Mouse (Mus musculus): Measurements from ENCODE around the gene Olfr617.
"Not testable (repeated sequence)": the region's sequence is repeated elsewhere in the genome, so short reads cannot be mapped to it uniquely, and the experiment has no call there.

The Olfr617 gene

DNA sequence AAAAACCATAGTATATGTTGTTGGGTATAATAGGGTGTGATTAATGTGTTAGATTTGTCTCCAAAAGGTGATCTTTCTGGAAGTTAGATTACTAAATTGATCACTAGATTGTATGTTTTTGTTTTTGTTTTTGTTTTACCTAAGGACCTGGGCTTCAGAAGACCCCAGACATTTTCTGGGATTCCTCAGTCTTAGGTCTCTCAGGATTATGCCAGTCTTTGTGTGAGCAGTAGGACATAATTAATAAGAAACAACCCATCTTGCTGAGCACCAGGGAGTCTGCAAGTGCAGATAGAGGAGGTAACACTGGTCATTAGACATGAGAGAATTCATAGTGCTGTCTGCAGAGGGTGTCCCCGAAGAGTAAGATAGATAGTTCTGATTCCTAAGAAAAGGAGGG, at the start of gene Olfr617:
Olfr617 (plus strand) TSS at position 301 of the 400 bp plus-strand sequence.
- no peak for DNase-seq (ENCODE audit: low spot score)

DNA sequence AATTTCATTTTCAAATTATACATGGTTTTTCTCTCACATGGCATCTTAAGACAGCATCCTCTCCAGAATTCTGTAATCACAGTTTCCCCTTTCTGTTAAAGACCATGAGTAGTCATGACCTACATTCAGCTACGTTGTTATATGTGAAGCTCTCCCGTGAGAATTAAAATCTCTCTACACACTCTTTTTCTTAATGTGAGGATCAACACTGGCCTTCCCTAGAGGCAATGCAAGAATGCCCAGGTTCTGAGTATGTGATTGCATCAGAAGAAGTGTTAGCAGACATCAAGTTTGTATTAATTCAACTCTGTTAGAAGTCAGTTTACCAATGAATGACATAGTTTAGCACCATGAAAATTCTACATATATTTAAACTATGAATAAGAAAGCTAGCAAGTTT, 30.2 kb upstream of the Olfr617 start, which contains the start of gene Olfr612:
Olfr612 (minus strand) TSS at position 101 of the 400 bp plus-strand sequence.
- DNase-seq (ENCODE audit: low spot score), result not testable (repeated sequence)

DNA sequence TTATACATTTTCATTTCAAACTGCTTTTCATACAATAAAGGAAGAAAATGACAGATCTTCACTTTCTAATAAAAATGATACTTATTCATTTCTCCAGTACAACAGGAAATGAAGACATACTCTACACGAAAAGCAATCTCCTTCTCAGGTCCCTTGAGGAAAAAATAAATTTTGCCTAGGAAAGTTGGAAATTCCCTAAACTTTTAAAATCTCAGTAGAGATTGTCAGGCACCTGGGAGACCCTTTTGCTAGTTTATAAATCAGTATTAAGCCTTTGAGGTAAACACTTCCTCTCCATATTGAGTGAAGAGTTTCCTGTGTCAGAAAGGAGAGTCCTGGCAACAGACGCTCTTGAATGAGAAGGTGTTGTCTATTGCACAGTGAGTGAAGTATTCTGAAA, 25.1 kb upstream of the Olfr617 start, which contains the start of gene Olfr613:
Olfr613 (plus strand) TSS at position 301 of the 400 bp plus-strand sequence.
- no peak for DNase-seq (ENCODE audit: low spot score)

DNA sequence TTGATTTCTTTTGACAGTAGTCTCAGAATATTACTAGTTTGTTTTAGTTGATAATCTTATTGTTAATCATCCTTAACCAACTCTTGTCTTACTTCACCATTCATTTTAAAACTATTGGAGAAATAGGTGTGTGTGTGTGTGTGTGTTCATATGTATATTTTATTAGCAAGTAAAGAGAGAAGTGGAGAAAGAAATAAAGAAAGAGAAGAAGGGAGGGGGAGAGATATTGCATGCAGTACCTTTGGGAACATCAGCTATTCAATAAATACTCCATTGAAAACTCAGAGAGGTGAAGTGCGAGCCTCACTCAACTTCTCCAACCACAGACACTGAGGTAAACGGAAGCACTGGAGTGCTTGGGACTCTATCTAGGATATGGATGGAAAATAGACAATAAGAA, 17.1 kb upstream of the Olfr617 start, which contains the start of gene Olfr615:
Olfr615 (plus strand) TSS at position 301 of the 400 bp plus-strand sequence.
- DNase-seq (ENCODE audit: low spot score), result no peak

DNA sequence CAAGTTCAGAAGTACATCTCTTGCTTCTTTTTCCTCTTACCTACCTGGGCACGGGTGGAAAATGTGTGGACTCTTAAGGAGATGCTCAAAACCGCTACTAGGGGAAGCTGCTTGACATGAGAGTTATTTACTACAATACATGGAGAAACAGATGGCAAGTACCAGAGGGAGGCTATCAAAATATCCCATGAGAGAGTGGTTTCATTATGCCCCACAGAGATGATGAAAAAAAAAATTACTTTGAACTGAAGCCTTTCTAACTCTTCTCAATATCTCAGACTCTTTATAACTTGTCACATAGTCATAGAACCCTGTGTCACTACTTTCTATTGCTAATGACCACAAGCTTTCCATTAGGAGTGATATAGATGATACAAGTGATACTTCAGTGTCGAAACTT, 3.8 kb upstream of the Olfr617 start, which contains the start of gene Olfr616:
Olfr616 (minus strand) TSS at position 101 of the 400 bp plus-strand sequence.
- DNase-seq (ENCODE audit: low spot score), result no peak

DNA sequence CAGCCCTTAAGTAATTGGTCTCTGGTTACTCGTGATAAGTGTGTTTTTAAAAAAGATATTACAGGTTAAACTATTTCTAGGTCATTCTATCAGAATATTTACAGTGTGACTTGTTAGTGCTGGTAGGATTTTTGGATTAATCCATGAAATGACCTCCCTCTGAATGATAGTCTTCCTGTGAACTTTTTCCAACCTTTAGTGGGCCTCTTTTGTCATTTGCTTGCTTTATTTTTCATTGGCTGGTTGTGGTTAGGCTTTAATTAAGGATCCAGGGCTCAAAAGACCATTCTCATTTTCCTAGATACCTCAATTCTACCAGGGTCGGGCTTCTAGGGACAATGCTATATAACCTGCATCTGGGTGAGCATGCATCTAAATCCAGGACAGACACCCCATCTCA, 16.9 kb downstream of the Olfr617 start, which contains the start of gene Olfr618:
Olfr618 (plus strand) TSS at position 301 of the 400 bp plus-strand sequence.
- no peak for DNase-seq (ENCODE audit: low spot score)

DNA sequence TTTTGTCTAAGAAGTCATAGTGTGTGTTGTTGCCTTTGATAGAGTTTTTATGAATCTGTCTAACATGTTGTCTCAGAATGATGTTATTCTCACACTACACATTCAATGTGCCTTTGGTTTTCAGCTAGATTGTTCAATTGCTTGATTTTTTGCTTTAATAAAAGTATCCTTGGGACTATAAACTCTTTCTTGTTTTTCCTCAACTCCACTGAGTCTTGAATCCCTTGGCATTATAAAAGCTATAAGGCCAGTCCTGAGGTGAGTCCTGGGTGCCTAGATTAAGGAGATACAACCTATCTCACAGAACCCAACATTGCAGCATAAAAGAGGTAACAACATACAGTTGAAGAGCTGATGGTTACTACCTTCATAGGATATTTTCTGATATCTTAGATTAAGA, 27.4 kb downstream of the Olfr617 start, which contains the start of gene Olfr619:
Olfr619 (plus strand) TSS at position 301 of the 400 bp plus-strand sequence.
- no peak for DNase-seq (ENCODE audit: low spot score)

DNA sequence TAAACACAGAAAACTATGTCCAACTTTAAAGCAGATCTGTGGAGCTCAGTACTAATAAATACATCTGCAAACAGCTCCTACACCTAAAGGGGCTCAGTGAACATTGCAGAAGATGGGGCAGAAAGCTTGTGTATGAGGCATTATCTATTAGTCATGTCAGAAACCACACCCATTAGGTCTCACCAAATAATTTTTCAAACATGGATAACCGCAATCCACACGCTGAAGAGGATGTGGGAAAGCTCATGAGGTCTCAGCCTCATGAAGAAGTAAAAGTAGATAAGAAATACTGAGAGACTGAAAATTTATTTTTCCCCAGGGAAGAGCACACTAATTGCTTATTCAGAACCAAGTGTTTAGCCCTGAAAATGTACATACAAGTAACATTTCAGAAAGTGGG, 34.6 kb downstream of the Olfr617 start:
- no peak for DNase-seq (ENCODE audit: low spot score)

DNA sequence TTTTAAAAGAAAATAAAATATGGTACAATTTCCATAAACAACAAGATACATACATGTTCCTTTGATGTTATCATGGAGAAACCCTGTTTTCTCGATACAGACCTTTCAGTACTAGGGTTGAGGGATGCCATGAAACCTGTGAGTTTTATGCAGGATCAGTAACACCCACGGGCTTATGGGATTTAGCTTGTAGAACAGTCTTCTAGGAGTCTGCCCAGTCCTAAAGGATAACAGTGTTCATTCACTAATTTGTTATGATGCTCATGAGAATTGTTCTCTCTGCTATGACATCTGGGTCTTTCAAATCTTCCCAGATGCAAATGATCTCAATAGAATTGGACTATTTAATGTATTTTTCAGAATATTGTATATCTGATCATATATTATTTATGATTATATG, 39.6 kb downstream of the Olfr617 start, which contains the start of gene Olfr620:
Olfr620 (minus strand) TSS at position 101 of the 400 bp plus-strand sequence.
- no peak for DNase-seq (ENCODE audit: low spot score)

Data from layer of hippocampus, adult 9-10 months (tissue).